Mouse (Mus musculus): ENCODE results near the gene 1700016K19Rik. TPM values are rescaled to one million over a fixed set of nuclear protein-coding genes. Genes with fewer than 3 reads are reported as not detected.
"Not testable (repeated sequence)": the region's sequence is repeated elsewhere in the genome, so short reads cannot be mapped to it uniquely, and the experiment has no call there.

Gene 1700016K19Rik
- polyA plus RNA-seq, 1 experiment from 2014 or later: not detected

GRCm38 (mm10) chr11:75985948-75986347 lies 13.8 kb upstream of the 1700016K19Rik start:
- 66% methylated on average over 7 of the region's 7 CpGs for WGBS
- H3K4me1 ChIP-seq: no peaks in the 10 kb centered on the region
- H3K4me2 ChIP-seq: no peak overlapping the region
- H3K36me3 ChIP-seq: no peaks in the 10 kb centered on the region
- no peak overlapping the region for H3K4me3 ChIP-seq
- no peak for ATAC-seq (ENCODE audit: extremely low read depth, insufficient number of reproducible peaks, low FRiP score, low TSS enrichment)
- H3K27ac ChIP-seq (replicated peaks): no peak overlapping the region
- no peaks in the 10 kb centered on the region for H3K9me3 ChIP-seq
- H3K27me3 ChIP-seq (replicated peaks): no peaks in the 10 kb centered on the region; the same call in 1 of the 2 replicates
- no peak overlapping the region for H3K9ac ChIP-seq

GRCm38 (mm10) chr11:75990965-75991835 lies 8.5 kb upstream of the 1700016K19Rik start:
- H3K9ac ChIP-seq: no peak overlapping the region
- H3K9me3 ChIP-seq: no peaks in the 10 kb centered on the region
- H3K4me3 ChIP-seq: no peak overlapping the region
- ATAC-seq (ENCODE audit: extremely low read depth, insufficient number of reproducible peaks, low FRiP score, low TSS enrichment): no peak
- WGBS: 70% methylated on average over 15 of the region's 15 CpGs
- H3K4me2 ChIP-seq: no peak overlapping the region
- H3K27ac ChIP-seq (replicated peaks): no peak overlapping the region
- H3K27me3 ChIP-seq (replicated peaks): no peaks in the 10 kb centered on the region; the same call in 1 of the 2 replicates
- H3K4me1 ChIP-seq: no peaks in the 10 kb centered on the region
- no peaks in the 10 kb centered on the region for H3K36me3 ChIP-seq

GRCm38 (mm10) chr11:75991911-75992310 lies 7.8 kb upstream of the 1700016K19Rik start:
- Histone ChIP-seq H3K36me3 (no peaks in the 10 kb centered on the region), H3K27me3 (replicated peaks) (no peaks in the 10 kb centered on the region; the same call in 1 of the 2 replicates), H3K27ac (replicated peaks) (no peak overlapping the region), H3K4me1 (no peaks in the 10 kb centered on the region), H3K4me3 (no peak overlapping the region), H3K9ac (no peak overlapping the region), H3K9me3 (no peaks in the 10 kb centered on the region), H3K4me2 (no peak overlapping the region)
- WGBS: 79% methylated on average over 8 of the region's 8 CpGs
- ATAC-seq (ENCODE audit: extremely low read depth, insufficient number of reproducible peaks, low FRiP score, low TSS enrichment): no peak

- H3K4me3 ChIP-seq: no peak overlapping the region
- WGBS: 76% methylated on average over 8 of the region's 8 CpGs
- H3K36me3 ChIP-seq: no peaks in the 10 kb centered on the region
- H3K9ac ChIP-seq: no peak overlapping the region
- H3K27ac ChIP-seq (replicated peaks): no peak overlapping the region
- ATAC-seq (ENCODE audit: extremely low read depth, insufficient number of reproducible peaks, low FRiP score, low TSS enrichment): no peak
- H3K4me1 ChIP-seq: no peaks in the 10 kb centered on the region
- H3K9me3 ChIP-seq: no peaks in the 10 kb centered on the region
- no peak overlapping the region for H3K4me2 ChIP-seq
- no peaks in the 10 kb centered on the region; the same call in 1 of the 2 replicates for H3K27me3 ChIP-seq (replicated peaks)
Observed at GRCm38 (mm10) chr11:75992481-75992880, 7.2 kb upstream of the 1700016K19Rik start.

- 46% methylated on average over 9 of the region's 9 CpGs for WGBS
Observed at GRCm38 (mm10) chr11:75994357-75994756, 5.4 kb upstream of the 1700016K19Rik start.

GRCm38 (mm10) chr11:76000701-76001100 lies 989 bp downstream of the 1700016K19Rik start:
- H3K9me3 ChIP-seq: no peaks in the 10 kb centered on the region
- peaks cover 5% of the 10 kb centered on the region for H3K4me1 ChIP-seq
- no peak overlapping the region for H3K4me3 ChIP-seq
- H3K27me3 ChIP-seq (replicated peaks): peaks cover 36% of the 10 kb centered on the region
- H3K4me2 ChIP-seq: no peak overlapping the region
- no peak overlapping the region for H3K9ac ChIP-seq
- H3K27ac ChIP-seq (replicated peaks): no peak overlapping the region
- 74% methylated on average over 5 of the region's 5 CpGs for WGBS
- ATAC-seq (ENCODE audit: extremely low read depth, insufficient number of reproducible peaks, low FRiP score, low TSS enrichment): no peak
- no peaks in the 10 kb centered on the region for H3K36me3 ChIP-seq

More at GRCm38 (mm10) chr11:75994357-75994756, 5.4 kb upstream of the 1700016K19Rik start:
- no peak overlapping the region for H3K9ac ChIP-seq
- H3K4me2 ChIP-seq: no peak overlapping the region
- peaks cover under 1% of the 10 kb centered on the region for H3K4me1 ChIP-seq
- no peaks in the 10 kb centered on the region for H3K36me3 ChIP-seq
- H3K4me3 ChIP-seq: no peak overlapping the region
- no peaks in the 10 kb centered on the region for H3K9me3 ChIP-seq
- no peak overlapping the region for H3K27ac ChIP-seq (replicated peaks)
- no peak for ATAC-seq (ENCODE audit: extremely low read depth, insufficient number of reproducible peaks, low FRiP score, low TSS enrichment)
- peaks cover 12% of the 10 kb centered on the region for H3K27me3 ChIP-seq (replicated peaks)

GRCm38 (mm10) chr11:76001237-76001878 lies 1.6 kb downstream of the 1700016K19Rik start:
- Histone ChIP-seq H3K36me3 (no peaks in the 10 kb centered on the region), H3K27me3 (replicated peaks) (peaks cover 36% of the 10 kb centered on the region), H3K4me2 (no peak overlapping the region), H3K27ac (replicated peaks) (no peak overlapping the region), H3K4me1 (peaks cover 5% of the 10 kb centered on the region), H3K9ac (no peak overlapping the region), H3K9me3 (no peaks in the 10 kb centered on the region), H3K4me3 (no peak overlapping the region)
- WGBS: 36% methylated on average over 3 of the region's 3 CpGs
- ATAC-seq (ENCODE audit: extremely low read depth, insufficient number of reproducible peaks, low FRiP score, low TSS enrichment): no peak

- 88% methylated on average over 7 of the region's 7 CpGs for WGBS
- ATAC-seq (ENCODE audit: extremely low read depth, insufficient number of reproducible peaks, low FRiP score, low TSS enrichment); H3K27ac ChIP-seq (replicated peaks): not testable (repeated sequence)
Observed at GRCm38 (mm10) chr11:76004276-76004675, 4.6 kb downstream of the 1700016K19Rik start.

GRCm38 (mm10) chr11:76008162-76008561 lies 8.4 kb downstream of the 1700016K19Rik start:
- no peak overlapping the region for H3K4me2 ChIP-seq
- no peak overlapping the region for H3K9ac ChIP-seq
- H3K27me3 ChIP-seq (replicated peaks): 0 out of 2 replicates have a peak, but pooled peaks cover 3% of the 10 kb centered on the region
- ATAC-seq (ENCODE audit: extremely low read depth, insufficient number of reproducible peaks, low FRiP score, low TSS enrichment): no peak
- H3K36me3 ChIP-seq: no peaks in the 10 kb centered on the region
- no peak overlapping the region for H3K4me3 ChIP-seq
- no peaks in the 10 kb centered on the region for H3K9me3 ChIP-seq
- no peak overlapping the region for H3K27ac ChIP-seq (replicated peaks)
- WGBS: 88% methylated on average over 2 of the region's 2 CpGs
- H3K4me1 ChIP-seq: no peaks in the 10 kb centered on the region

More at GRCm38 (mm10) chr11:76004276-76004675, 4.6 kb downstream of the 1700016K19Rik start:
- peaks cover 25% of the 10 kb centered on the region for H3K27me3 ChIP-seq (replicated peaks)
- H3K9me3 ChIP-seq, H3K9ac ChIP-seq, H3K4me2 ChIP-seq, H3K4me3 ChIP-seq, H3K36me3 ChIP-seq, H3K4me1 ChIP-seq: not testable (repeated sequence)

- no peaks in the 10 kb centered on the region for H3K36me3 ChIP-seq
- H3K9me3 ChIP-seq: no peaks in the 10 kb centered on the region
- no peak overlapping the region for H3K4me2 ChIP-seq
- no peak overlapping the region for H3K9ac ChIP-seq
- H3K4me1 ChIP-seq: no peaks in the 10 kb centered on the region
- ATAC-seq (ENCODE audit: extremely low read depth, insufficient number of reproducible peaks, low FRiP score, low TSS enrichment): no peak
- 71% methylated on average over 6 of the region's 6 CpGs for WGBS
- no peak overlapping the region for H3K4me3 ChIP-seq
- H3K27me3 ChIP-seq (replicated peaks): no peaks in the 10 kb centered on the region
- H3K27ac ChIP-seq (replicated peaks): no peak overlapping the region
Observed at GRCm38 (mm10) chr11:76009101-76009500, 9.4 kb downstream of the 1700016K19Rik start.

- 56% methylated on average over 9 of the region's 9 CpGs for WGBS
- H3K9ac ChIP-seq: no peak overlapping the region
- no peaks in the 10 kb centered on the region for H3K27me3 ChIP-seq (replicated peaks)
- H3K4me2 ChIP-seq: no peak overlapping the region
- H3K9me3 ChIP-seq: no peaks in the 10 kb centered on the region
- H3K27ac ChIP-seq (replicated peaks): no peak overlapping the region
- no peak overlapping the region for H3K4me3 ChIP-seq
- ATAC-seq (ENCODE audit: extremely low read depth, insufficient number of reproducible peaks, low FRiP score, low TSS enrichment): no peak
- no peaks in the 10 kb centered on the region for H3K36me3 ChIP-seq
- H3K4me1 ChIP-seq: no peaks in the 10 kb centered on the region
Observed at GRCm38 (mm10) chr11:76010838-76011624, 11.3 kb downstream of the 1700016K19Rik start.

Data from heart, embryonic 13.5 days (tissue).